ENCODE assay signal across 8 mouse cellular contexts in the genomic region with DNA sequence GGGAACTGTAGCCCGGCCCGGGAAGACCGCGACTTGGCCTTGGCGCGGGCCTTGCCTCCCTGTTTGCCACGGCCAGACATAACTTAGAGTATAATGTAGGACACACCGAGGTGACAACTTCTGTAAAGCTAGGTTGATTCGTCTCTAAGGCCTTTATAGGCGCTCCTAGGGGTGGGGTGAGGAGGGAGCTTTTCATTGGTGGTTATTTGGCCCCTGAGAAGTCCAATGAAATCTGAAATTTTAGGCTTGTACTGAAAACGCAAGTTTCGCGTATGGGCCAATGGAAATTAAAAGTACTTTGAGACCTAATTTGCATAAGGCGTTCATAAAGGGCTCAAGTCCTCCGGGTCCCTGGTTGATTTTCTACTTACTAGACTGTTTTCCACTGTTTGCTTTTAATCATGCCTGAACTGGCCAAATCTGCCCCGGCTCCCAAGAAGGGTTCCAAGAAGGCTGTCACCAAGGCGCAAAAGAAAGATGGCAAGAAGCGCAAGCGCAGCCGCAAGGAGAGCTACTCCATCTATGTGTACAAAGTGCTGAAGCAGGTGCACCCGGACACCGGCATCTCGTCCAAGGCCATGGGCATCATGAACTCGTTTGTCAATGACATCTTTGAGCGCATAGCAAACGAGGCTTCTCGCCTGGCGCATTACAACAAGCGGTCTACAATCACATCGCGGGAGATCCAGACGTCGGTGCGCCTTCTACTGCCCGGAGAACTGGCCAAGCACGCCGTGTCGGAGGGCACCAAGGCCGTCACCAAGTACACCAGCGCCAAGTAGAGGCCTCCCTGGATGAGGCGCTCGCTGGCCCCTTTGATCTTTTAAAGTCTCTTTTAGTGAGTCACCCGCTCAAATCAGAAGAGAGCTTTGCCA. TPM values are rescaled to one million over a fixed set of nuclear protein-coding genes. Genes with fewer than 3 reads are reported as not detected.
DNase-seq lines count a peak whose midpoint lies in the region; ATAC-seq and TF ChIP-seq lines count a peak whose summit lies in the region.

A gene (minus strand): TSS at position 116 of the 875 bp plus-strand sequence.
A gene (plus strand): TSS at position 355 of the 875 bp plus-strand sequence.

- no peak for TF ChIP-seq CTCF in Patski (IDR thresholded peaks at IDR 0.05)
- 0 out of 2 replicates have a peak, but pooled peaks have one; percentile 20 for TF ChIP-seq CTCF in lung, postnatal 0 days (IDR thresholded peaks at IDR 0.05)

- WGBS in hindbrain, embryonic 12.5 days = under 1% methylated on average over 43 of the region's 43 CpGs
- WGBS in lung, postnatal 0 days = 1% methylated on average over 43 of the region's 43 CpGs

- no peak; the same call in none of the 2 replicates for TF ChIP-seq EP300 in lung, postnatal 0 days (IDR thresholded peaks at IDR 0.05)

- H3K4me2 ChIP-seq in hindbrain, embryonic 12.5 days (replicated peaks) = peak within 1 kb of the TSS; percentile 87
- peak within 1 kb of the TSS; percentile 74 for H3K4me2 ChIP-seq in lung, postnatal 0 days (replicated peaks; ENCODE audit: low read depth, low read length)

- H3K4me1 ChIP-seq in hindbrain, embryonic 12.5 days = peaks cover 24% of the 10 kb centered on the region
- peaks cover 9% of the 10 kb centered on the region; the same call in 1 of the 2 replicates for H3K4me1 ChIP-seq in lung, postnatal 0 days (ENCODE audit: insufficient read depth, low read depth, low read length)

- peak; percentile 83 for ATAC-seq in Patski
- peak; percentile 73 for ATAC-seq in hindbrain, embryonic 12.5 days (ENCODE audit: low FRiP score)
- peak; percentile 93 for ATAC-seq in lung, postnatal 0 days

- H3K9me3 ChIP-seq in hindbrain, embryonic 12.5 days (replicated peaks) = no peaks in the 10 kb centered on the region
- H3K9me3 ChIP-seq in lung, postnatal 0 days (ENCODE audit: low read length) = no peaks in the 10 kb centered on the region

- peak within 1 kb of the TSS; percentile 98 for H3K27ac ChIP-seq in hindbrain, embryonic 12.5 days
- peak within 1 kb of the TSS; percentile 98 for H3K27ac ChIP-seq in lung, postnatal 0 days (ENCODE audit: low read length)

- peak within 1 kb of the TSS; percentile 79 for H3K9ac ChIP-seq in hindbrain, embryonic 12.5 days
- peak within 1 kb of the TSS; percentile 89 for H3K9ac ChIP-seq in lung, postnatal 0 days (replicated peaks; ENCODE audit: low read depth)

- CTCF ChIA-PET in Patski (lab: Charles Lee) = interaction anchor here (1.1 to 3.8 kb wide), 9 partner anchors 9 to 155 kb away, joined by 3 to 23 read pairs (median 5); no protein-coding TSS in a partner anchor

- POLR2A ChIA-PET in Patski (lab: Charles Lee) = interaction anchor here (0.7 to 5.6 kb wide), 14 partner anchors 9 to 163 kb away, joined by 3 to 56 read pairs (median 7); a partner anchor contains a TSS

- DNase-seq in Patski (ENCODE audit: low read depth, low spot score) = peak; percentile 98
- DNase-seq in cerebellum, postnatal 14 days = peak; percentile 73 to 83
- DNase-seq in frontal cortex, postnatal 10 days (ENCODE audit: low spot score in 2 of 2) = peak; percentile 80
- peak; percentile 59 to 81 for DNase-seq in layer of hippocampus, postnatal 10 days (ENCODE audit: low spot score in 2 of 2)
- peak; percentile 98 for DNase-seq in lung, postnatal 0 days (ENCODE audit: low spot score)
- DNase-seq in ovary, postnatal 10 days (ENCODE audit: low spot score) = peak; percentile 75
- DNase-seq in thymus, postnatal 10 days (ENCODE audit: low spot score in 2 of 2) = peak; percentile 91

- H3K4me3 ChIP-seq in hindbrain, embryonic 12.5 days = peak within 1 kb of the TSS; percentile 61
- H3K4me3 ChIP-seq in lung, postnatal 0 days (ENCODE audit: low read depth, low read length) = peak within 1 kb of the TSS; percentile 64

- in situ Hi-C loops in Patski (cut with MboI; ENCODE audit: low pct_unique_long_range_greater_than_20kb) = loop anchor here (5.0 kb wide), 1 partner anchor 46 kb away; a partner anchor contains a TSS

- H3K36me3 ChIP-seq in hindbrain, embryonic 12.5 days = no peaks in the 10 kb centered on the region
- no peaks in the 10 kb centered on the region for H3K36me3 ChIP-seq in lung, postnatal 0 days (ENCODE audit: insufficient read depth, low read length)

- no peaks in the 10 kb centered on the region for H3K27me3 ChIP-seq in Patski
- H3K27me3 ChIP-seq in hindbrain, embryonic 12.5 days = no peaks in the 10 kb centered on the region
- H3K27me3 ChIP-seq in lung, postnatal 0 days (replicated peaks; ENCODE audit: insufficient read depth, low read length) = no peaks in the 10 kb centered on the region

RNA-seq across cellular contexts. Expression of the first gene that starts in this region (rescaled TPM):
- polyA plus RNA-seq in Patski (2021) = 3.4 TPM
- 4.4 and 7.0 TPM in 2 replicates for polyA plus RNA-seq in hindbrain, embryonic 12.5 days (2016; fragmentation: Nextera tagmentation; extraction: Ambion mirVana)
- 10 to 100 TPM; 42.5 to 52.0 TPM for total RNA-seq in layer of hippocampus, postnatal 10 days (2021)
- 3.0 and 3.6 TPM in 2 replicates for polyA plus RNA-seq in lung, postnatal 0 days (2015; fragmentation: Nextera tagmentation; extraction: Ambion mirVana)

RNA-seq across cellular contexts. Expression of the second gene that starts in this region (rescaled TPM):
- polyA plus RNA-seq in Patski (2021) = 5.6 TPM
- 5.8 and 7.0 TPM in 2 replicates for polyA plus RNA-seq in hindbrain, embryonic 12.5 days (2016; fragmentation: Nextera tagmentation; extraction: Ambion mirVana)
- total RNA-seq in layer of hippocampus, postnatal 10 days (2021) = 1 to 10 TPM; 3.9 TPM
- polyA plus RNA-seq in lung, postnatal 0 days (2015; fragmentation: Nextera tagmentation; extraction: Ambion mirVana) = 2.3 and 4.0 TPM in 2 replicates

Comparison
In these comparisons a context has a peak if more than half of its experiments do, and no peak if none do; other contexts are left out.
1. Peak in every context shown above with its lines: DNase-seq, ATAC-seq, H3K4me3 ChIP-seq and H3K27ac ChIP-seq.